Mouse (Mus musculus) brain, embryonic 14.5 days (tissue): Measurements from ENCODE around the gene Vmn1r1.

Experiments
- CTCF ChIP-seq: fragments of 200-500 bp; IDR thresholded peaks from 2 replicates; pipeline ENCODE4 v1.5.1; 2012; ENCODE audit warnings: inconsistent platforms, mild to moderate bottlenecking, moderate library complexity, borderline replicate concordance; ENCODE audit not compliant: insufficient read depth, insufficient read length; ENCODE audit errors: extremely low read depth
- POLR2A ChIP-seq: fragments of 200-500 bp; IDR thresholded peaks from 2 replicates; pipeline ENCODE4 v1.6.1; 2012; ENCODE audit warnings: mild to moderate bottlenecking, inconsistent platforms, borderline replicate concordance; ENCODE audit not compliant: poor library complexity, insufficient read depth, insufficient read length, severe bottlenecking; ENCODE audit errors: extremely low read depth

DNA sequence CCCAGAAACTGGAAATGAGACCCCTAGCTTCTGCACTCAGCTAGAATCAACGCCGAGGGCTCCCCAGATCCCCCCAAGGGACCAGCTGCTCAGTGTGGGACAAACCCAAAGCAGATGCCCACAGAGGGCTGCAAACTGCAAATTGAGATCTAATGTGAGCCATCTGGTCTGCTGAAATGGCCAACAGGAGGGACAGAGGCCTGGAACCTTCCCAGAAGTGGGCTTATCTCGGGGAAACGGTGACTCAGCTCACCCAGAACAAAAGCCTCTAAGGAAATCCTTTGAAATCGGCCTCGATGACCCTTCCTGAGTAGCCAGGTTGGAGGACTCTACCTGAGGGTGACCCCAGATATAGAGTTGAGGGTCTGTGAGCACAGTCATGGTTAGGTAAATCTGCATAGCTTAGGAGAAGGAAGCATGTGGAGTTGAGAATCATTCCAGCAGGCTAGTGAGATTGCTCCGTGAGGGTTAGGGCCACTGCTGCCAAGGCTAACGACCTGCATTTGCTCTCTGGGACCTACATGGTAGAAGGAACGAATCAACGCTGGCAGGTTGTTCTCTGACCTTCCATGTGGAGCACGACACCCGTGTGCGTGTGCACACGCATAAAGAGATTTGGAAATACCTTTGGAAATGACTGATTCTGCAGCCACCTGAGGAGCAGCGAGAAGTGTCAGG, 53.4 kb downstream of the Vmn1r1 start:
- TF ChIP-seq CTCF (no peak), POLR2A (no peak)
